Mouse (Mus musculus) mouse trophoblast stem cell (cell line): ENCODE measurements at regions not wholly inside any gene's neighbourhood (a gene's known extent, or its start where the extent isn't known, plus 50 kb on each side); places are given as distances from the start of the nearest gene placed in this dataset.

Experiments
- in situ Hi-C, 2 experiments: fragments of 300-500 bp; cut with MseI, MboI; formaldehyde crosslinking; loops; 2 replicates in 1 of 2; 3 replicates in 1 of 2; pipeline ENCODE4 v1.15.1; 2025

DNA sequence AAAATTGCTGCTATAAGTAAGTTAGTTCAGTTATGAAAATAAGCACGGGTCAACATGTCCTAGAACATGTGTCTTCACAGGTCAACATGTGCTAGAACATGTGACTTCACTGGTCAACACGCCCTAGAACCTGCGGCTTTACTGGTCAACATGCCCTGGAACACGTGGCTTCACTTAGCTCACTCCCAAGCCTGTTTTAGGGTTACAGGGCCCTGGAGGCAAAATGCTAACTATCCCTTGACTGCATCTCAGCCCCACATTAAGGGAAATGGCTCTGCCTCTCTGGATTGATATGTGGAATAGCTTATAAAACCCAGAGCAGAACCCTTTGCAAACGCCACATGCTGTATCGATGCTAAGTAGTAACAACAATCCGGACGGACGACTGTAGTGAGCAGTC lies 67.8 kb downstream of the Nkx6-1 start:
- in situ Hi-C loops, result no loop called here

- in situ Hi-C loops, result no loop called here
Measured at GRCm38 (mm10) chr5:101591236-101591635, 73.6 kb downstream of the Nkx6-1 start.

DNA sequence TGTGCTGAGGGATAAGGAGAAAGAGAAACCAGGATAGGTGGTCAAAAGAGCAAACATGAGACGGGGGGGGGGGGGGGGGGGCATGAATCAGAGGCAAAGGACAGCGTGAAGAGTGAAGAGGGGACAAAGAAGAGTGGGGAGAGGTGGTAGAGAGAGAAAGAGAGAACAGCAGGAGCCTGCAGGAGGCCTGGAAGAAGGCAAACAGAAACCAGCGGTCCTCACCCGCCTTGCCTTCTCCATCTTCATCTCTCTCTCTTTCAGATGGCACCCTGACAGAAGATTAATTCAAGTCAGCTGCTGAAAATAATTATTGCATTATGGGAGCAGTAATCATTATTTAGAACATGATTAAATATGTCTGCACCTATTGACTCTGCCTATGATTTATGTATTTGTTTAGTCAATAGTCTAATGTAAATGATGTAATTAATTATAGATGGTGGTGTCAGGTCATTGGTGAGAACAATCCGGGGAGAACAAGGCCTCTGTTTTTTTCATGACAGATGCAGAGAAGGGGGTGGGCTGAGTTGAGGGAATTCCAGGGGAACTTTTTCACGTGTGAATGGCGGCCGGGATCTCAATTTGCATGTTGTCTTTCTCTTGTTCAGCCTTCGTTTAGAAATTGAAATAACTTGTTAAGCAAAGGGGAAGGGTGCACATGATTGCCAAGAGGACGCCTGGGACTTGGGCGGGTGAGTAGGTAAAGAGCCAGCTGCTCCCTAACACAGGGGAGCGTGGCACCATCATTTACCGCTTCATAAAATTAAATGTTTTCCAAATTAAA lies 74.3 kb downstream of the Nkx6-1 start:
- in situ Hi-C loops, result no loop called here

- in situ Hi-C loops, result no loop called here
Measured at GRCm38 (mm10) chr5:101572966-101573365, 91.8 kb downstream of the Nkx6-1 start.

DNA sequence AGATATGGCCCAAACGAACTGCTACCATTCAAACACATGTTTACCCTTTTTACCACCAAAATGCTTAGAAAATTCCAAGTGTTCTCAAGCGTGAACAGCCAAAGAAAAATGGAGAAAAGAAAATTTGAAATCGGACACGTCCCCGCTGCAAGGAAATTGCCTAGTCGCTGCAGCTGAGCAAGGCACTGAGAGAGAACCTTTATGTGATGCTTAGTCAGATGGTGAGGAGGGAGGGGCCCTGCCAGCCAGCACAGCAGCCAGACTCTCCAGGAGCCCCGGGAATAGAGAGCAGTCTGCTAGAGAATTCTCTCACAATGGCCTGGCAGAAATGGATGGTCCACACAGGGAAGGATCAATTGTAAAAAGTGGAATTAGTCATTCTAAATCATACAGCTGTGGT lies 99.0 kb downstream of the Nkx6-1 start:
- in situ Hi-C loops, result no loop called here

DNA sequence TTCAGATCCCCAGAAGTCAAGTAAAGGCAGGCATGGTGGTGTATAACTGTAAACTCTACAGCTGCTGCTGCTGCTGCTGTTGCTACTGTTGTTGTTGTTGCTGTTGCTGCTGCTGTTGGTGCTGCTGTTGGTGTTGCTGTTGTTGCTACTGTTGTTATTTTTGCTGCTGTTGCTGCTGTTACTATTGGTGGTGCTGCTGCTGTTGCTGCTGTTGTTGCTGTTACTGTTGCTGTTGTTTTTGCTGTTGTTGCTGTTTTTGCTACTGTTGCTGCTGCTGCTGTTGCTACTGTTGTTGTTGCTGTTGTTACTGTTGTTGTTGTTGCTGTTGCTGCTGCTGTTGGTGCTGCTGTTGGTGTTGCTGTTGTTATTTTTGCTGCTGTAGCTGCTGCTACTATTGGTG lies 104.4 kb downstream of the Nkx6-1 start:
- in situ Hi-C loops, result no loop called here

DNA sequence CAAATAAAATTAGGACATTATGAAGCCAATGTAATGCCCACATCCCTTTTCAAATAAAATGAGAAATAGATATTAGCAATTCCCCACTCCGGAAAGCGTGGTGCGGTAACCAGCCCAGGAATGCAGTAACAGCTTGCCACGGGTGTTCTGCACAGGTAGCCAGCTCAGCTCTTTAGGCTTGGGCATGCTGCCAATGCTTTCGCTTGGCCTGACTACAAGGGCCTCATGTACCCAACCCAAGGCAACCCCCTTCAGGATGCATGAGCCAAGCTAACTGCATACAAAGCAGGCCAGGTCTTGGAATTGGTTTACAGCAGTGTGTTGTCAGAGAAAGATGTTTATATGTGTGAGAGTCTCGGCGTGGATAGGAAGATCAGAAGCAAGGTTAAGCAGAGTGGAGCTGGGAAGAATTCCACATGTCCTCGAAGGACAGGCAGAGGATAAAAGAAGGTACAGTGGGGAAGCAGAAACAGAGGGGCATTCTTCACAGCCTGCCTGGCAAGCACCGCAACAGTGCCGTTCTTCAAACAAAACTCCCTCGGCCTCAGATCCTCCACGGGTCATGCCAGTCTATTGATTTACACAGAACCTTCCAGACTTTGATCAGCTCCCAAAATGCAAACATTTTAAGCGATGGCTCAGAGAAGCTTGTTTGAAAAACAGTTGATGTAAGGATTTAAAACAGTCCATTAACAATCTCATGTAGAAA lies 106.4 kb downstream of the Nkx6-1 start:
- in situ Hi-C loops, result no loop called here

DNA sequence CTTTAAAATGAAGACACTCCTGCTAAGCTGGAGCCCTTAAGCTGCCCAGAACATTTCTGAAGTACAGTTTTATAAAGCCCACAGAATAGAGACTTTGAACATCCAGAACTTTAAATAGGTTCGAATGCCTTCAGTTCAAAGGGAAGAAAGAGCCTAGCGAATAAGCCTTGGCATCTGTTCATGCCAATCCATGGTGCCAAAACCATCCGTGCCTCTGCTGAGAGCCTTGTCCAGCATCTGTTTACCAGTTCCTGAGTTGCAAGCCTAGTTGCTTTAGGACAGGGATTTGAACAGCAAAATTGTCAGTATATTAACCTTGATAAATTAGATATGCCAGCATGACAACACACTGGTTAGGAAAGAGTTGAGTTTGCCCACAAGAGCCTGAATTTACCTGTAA lies 107.6 kb downstream of the Nkx6-1 start:
- in situ Hi-C loops, result no loop called here

GRCm38 (mm10) chr5:101543326-101543725 lies 121.5 kb downstream of the Nkx6-1 start:
- in situ Hi-C loops, result no loop called here

DNA sequence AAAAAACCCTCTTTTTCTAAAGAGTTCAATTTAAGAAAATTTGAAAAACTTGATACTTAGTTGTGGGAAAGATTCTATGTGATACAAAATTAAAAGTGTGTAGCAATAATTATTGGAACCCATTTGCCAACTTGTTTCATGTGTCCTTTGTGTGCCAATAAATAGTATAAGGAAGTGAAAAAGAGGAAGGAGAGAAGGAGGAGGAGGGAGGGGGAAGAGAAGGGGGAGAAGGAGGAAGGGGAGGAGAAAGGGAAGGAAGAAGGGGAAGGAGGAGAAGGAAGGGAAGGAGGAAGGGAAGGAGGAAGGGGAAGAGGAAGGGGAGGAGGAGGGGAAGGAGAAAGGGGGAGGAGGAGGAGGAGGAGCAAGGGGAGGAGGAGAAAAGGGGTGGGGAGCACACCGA lies 125.0 kb downstream of the Nkx6-1 start:
- in situ Hi-C loops, result no loop called here

DNA sequence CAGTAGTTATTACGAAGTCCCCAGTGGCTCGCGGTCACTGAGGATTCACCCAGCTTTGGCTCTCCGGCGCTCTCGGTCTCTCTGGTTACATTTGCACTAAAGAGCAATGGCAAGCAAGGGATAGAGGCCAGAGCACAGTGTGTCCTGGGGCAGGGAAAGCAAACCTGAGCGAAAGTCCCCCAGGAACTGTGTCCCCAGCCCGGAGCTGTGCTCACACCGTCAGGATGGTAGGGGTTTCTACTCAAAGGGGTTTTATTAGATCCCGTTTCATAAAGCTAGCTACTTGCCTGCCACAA lies 125.6 kb downstream of the Nkx6-1 start:
- in situ Hi-C loops, result no loop called here

- in situ Hi-C loops, result no loop called here
Measured at GRCm38 (mm10) chr5:101538410-101539253, 126.2 kb downstream of the Nkx6-1 start.

GRCm38 (mm10) chr5:101537518-101538380 lies 127.0 kb downstream of the Nkx6-1 start:
- in situ Hi-C loops, result no loop called here

- in situ Hi-C loops, result no loop called here
Measured at GRCm38 (mm10) chr5:101535451-101535850, 129.3 kb downstream of the Nkx6-1 start.

DNA sequence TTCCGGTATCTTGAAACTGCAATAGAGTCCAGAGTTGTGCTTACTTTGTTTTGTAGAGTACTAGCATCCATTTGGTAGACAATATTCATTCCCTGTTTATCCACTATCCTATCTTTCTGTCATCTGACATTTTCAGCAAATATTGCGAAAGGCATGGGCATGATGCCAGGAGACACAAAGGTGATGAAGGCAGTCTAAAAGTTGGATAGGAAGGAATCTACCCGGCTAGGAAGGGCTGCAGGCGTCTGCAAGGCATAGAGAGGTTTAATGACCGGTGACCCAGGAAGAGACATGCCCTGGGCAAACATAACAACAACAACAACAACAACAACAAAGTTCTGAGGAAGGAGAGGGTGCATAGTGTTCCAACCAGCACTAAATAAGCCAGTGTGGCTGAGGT lies 139.4 kb downstream of the Nkx6-1 start:
- in situ Hi-C loops, result no loop called here

DNA sequence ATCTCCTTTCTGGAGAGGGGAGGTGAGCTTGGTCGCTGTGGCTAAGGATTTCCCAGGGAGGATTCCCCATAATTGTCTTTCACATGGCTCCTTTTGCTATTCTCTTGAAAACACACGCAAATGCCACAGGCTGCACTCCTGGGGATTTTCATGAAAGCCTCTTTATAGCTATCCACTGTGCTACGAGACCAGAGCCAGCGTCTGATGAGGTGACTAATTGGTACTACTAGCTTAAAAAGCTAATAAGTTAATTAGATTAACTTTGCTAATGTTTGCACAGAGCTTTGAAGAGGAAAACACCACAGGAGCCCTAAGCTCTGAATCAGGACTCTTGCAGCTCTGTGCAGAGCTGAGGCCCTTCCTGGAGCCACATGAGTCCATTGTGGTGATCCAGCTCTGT lies 140.1 kb downstream of the Nkx6-1 start:
- in situ Hi-C loops, result no loop called here

DNA sequence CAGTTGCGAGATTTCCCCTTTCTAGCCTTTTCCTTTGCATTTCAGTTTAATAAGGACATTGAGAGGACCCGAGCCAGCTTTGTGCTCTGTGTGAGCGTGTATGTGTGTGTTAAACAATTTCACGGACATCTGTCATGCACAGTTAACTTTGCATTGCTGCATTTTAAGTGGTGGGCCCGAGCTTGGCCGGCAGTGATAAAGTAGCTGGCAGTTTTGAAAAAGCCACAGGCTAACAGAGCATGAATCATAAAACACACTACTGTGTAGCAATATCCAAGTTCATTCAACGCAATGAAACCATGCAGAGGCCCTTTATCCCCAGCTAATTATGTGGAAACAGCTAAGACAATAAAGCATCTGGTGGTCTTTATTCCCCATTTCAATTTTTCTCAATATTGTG lies 140.9 kb downstream of the Nkx6-1 start:
- in situ Hi-C loops, result no loop called here

- in situ Hi-C loops, result no loop called here
Measured at GRCm38 (mm10) chr5:101523490-101523889, 141.3 kb downstream of the Nkx6-1 start.

DNA sequence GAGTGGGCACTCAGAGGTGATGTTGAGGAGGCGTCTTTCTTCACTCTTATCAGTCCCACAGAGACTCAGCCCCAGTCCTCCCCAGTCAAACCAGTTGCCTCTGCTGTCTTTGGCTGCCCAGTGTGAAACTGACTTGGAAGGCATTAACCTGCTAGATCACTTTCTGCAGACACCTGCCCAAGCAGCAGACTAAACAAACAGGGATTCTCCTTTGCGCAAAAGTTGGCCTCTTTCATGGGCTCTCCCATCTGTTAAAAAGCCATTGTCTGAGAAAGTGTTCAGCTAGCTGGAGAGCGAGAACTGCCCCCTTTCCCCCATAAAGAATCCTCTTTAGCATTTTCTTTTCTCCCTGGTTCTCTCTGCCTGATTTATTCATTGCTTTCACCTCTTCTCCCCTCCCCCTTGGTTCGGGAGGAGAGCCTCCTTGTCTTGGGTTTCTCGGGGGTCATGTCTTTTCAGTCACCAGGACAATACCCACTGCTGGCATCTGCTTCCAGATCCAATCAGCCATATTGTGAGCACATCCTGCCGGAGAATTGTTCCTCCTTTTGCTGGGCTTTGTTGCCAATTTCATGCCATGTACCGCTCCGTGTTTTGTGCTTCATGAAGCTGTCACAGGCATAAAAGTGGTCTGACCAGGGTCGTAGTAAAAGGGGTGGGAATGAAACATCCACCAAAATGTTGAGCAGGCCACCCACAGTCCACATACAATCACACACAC lies 143.7 kb downstream of the Nkx6-1 start:
- in situ Hi-C loops, result no loop called here

- in situ Hi-C loops, result no loop called here
Measured at GRCm38 (mm10) chr5:101518791-101519547, 145.8 kb downstream of the Nkx6-1 start.
